Mouse (Mus musculus) neural tube, embryonic 11.5 days (tissue): ENCODE data around the gene Gal3st2. TPM values are rescaled to one million over a fixed set of nuclear protein-coding genes. Genes with fewer than 3 reads are reported as not detected.
"Not testable (repeated sequence)": the region's sequence is repeated elsewhere in the genome, so short reads cannot be mapped to it uniquely, and the experiment has no call there.

Source experiments
- ATAC-seq: fragments of 200-750 bp; cut with Nextera tagmentation; 2 replicates; pipeline ENCODE4 v1.8.0; 2017; ENCODE audit warnings: moderate number of reproducible peaks, mild to moderate bottlenecking, moderate TSS enrichment, moderate library complexity; ENCODE audit not compliant: insufficient read depth, low FRiP score, low TSS enrichment
- DNase-seq: peaks from one replicate; pipeline ENCODE4 v3.0.0-alpha.2; 2015; ENCODE audit warnings: low spot score
- H3K27ac ChIP-seq: fragments of 300-500 bp; sonication (generic); 2 replicates; pipeline ENCODE4 v1.5.1; 2014; ENCODE audit warnings: low read depth, mild to moderate bottlenecking, low read length
- H3K27me3 ChIP-seq: fragments of 300-500 bp; sonication (generic); 2 replicates; pipeline ENCODE4 v1.6.1; 2014; ENCODE audit warnings: mild to moderate bottlenecking, low read length, mixed read lengths; ENCODE audit not compliant: control insufficient read depth, insufficient read depth
- H3K36me3 ChIP-seq: fragments of 300-500 bp; sonication (generic); 2 replicates; pipeline ENCODE4 v1.6.1; 2014; ENCODE audit warnings: mild to moderate bottlenecking, low read length, moderate library complexity, mixed read lengths; ENCODE audit not compliant: control insufficient read depth, insufficient read depth
- H3K4me1 ChIP-seq: fragments of 300-500 bp; sonication (generic); 2 replicates; pipeline ENCODE4 v1.6.1; 2014; ENCODE audit warnings: low read length, mixed read lengths; ENCODE audit not compliant: control insufficient read depth, insufficient read depth
- H3K4me2 ChIP-seq: fragments of 300-500 bp; sonication (generic); 2 replicates; pipeline ENCODE4 v1.6.1; 2014; ENCODE audit warnings: low read depth, mild to moderate bottlenecking, moderate library complexity
- H3K4me3 ChIP-seq: fragments of 300-500 bp; sonication (generic); 2 replicates; pipeline ENCODE4 v1.5.1; 2014; ENCODE audit warnings: low read depth, low read length
- H3K9ac ChIP-seq: fragments of 300-500 bp; sonication (generic); 2 replicates; pipeline ENCODE4 v1.6.1; 2014; ENCODE audit warnings: mild to moderate bottlenecking, low read length
- H3K9me3 ChIP-seq: fragments of 300-500 bp; sonication (generic); 2 replicates; pipeline ENCODE4 v1.6.1; 2016; ENCODE audit warnings: low read length; ENCODE audit not compliant: control insufficient read depth
- WGBS: fragments of 180-500 bp; shearing (Covaris S2); extraction: QIAGEN DNeasy Blood & Tissue Kit; methylation state at CpG from one replicate; pipeline ENCODE4 v1.1.7; 2014; 5-methylcytosine and 5-hydroxymethylcytosine counted together
- polyA plus RNA-seq: library from polyadenylated mRNA; unstranded; fragments of >200 nt; fragmentation: Nextera tagmentation; extraction: Ambion mirVana; gene quantifications from 2 replicates; pipeline ENCODE4 v1.2.1, GENCODE M21; 2014

Gene Gal3st2
- polyA plus RNA-seq = 0.11 TPM in 1 of 2 replicates, not detected in the other

GRCm38 (mm10) chr1:93861048-93861447 lies at the start of gene Gal3st2:
TSS of gene Gal3st2 (plus strand) at chr1:93861306.
- WGBS = 82% methylated on average over 2 of the region's 2 CpGs
- not testable (repeated sequence) for H3K4me1 ChIP-seq, H3K9me3 ChIP-seq, H3K4me3 ChIP-seq, H3K4me2 ChIP-seq, H3K9ac ChIP-seq, DNase-seq, H3K27me3 ChIP-seq, H3K36me3 ChIP-seq, H3K27ac ChIP-seq, ATAC-seq

DNA sequence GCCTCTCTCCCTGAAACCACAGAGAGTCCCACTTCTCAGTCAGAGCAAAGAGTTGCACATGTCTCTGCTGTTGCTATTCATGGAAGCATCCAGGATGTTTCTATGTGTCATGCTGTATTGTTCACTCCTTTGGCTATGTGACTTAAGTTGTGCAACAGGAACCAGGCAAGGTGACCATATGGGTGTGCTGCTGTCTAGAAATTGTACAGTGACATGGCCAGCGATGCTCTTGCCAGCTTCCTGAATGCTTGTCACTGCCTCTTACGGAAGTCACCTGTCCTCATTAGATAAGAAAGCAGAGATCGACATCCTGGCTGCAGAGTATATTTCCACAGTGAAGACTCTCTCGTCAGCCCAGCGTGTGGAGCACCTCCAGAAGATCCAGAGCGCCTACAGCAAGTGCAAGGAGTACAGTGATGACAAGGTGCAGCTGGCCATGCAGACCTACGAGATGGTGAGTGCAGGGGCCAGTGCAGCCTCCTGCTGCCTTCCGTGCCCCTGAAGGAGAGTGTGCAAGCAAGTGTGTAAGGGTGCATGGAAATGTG lies 49.5 kb upstream of the Gal3st2 start:
- Histone ChIP-seq H3K4me2 (no peak overlapping the region), H3K9ac (no peak overlapping the region), H3K4me1 (no peaks in the 10 kb centered on the region), H3K4me3 (no peak overlapping the region), H3K27ac (no peak overlapping the region), H3K27me3 (no peaks in the 10 kb centered on the region), H3K36me3 (peaks cover 26% of the 10 kb centered on the region), H3K9me3 (no peaks in the 10 kb centered on the region)
- no peak for ATAC-seq
- no peak for DNase-seq
- 94% methylated on average over 8 of the region's 8 CpGs for WGBS

GRCm38 (mm10) chr1:93817823-93818532 lies 43.1 kb upstream of the Gal3st2 start:
- Histone ChIP-seq H3K27ac (no peak overlapping the region), H3K4me3 (no peak overlapping the region), H3K4me1 (no peaks in the 10 kb centered on the region), H3K9ac (no peak overlapping the region), H3K9me3 (no peaks in the 10 kb centered on the region), H3K36me3 (peaks cover 29% of the 10 kb centered on the region), H3K27me3 (no peaks in the 10 kb centered on the region), H3K4me2 (no peak overlapping the region)
- ATAC-seq = no peak
- no peak for DNase-seq
- 93% methylated on average over 8 of the region's 8 CpGs for WGBS

DNA sequence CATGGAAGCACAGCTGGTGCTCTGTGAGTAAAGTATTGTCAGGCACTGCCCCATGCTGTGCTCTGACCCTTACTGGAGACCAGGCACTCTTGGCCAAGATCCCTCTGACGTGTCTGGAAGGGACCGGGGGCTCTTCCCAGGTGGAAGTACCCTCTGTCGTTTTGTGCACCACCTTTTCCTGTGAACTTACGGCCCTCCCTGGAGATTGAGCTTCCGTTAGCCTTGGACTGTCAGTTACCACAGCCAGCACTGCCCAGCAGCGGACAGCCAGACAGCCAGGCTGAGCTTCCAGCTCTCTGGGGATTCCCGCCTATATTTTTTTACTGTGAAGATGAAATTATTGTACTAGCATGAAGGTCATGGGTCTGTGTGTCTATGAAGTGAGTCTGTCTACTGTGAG lies 42.4 kb upstream of the Gal3st2 start:
- Histone ChIP-seq H3K4me1 (no peaks in the 10 kb centered on the region), H3K9ac (no peak overlapping the region), H3K36me3 (peaks cover 26% of the 10 kb centered on the region), H3K27me3 (no peaks in the 10 kb centered on the region), H3K27ac (no peak overlapping the region), H3K4me2 (no peak overlapping the region), H3K9me3 (no peaks in the 10 kb centered on the region), H3K4me3 (no peak overlapping the region)
- DNase-seq (no peak), ATAC-seq (no peak)
- WGBS = 84% methylated on average over 7 of the region's 7 CpGs

- no peak overlapping the region; the same call in 1 of the 2 replicates for H3K9ac ChIP-seq
- no peak overlapping the region for H3K27ac ChIP-seq
- H3K36me3 ChIP-seq = peaks cover 7% of the 10 kb centered on the region; the same call in 1 of the 2 replicates
- ATAC-seq = no peak
- no peak overlapping the region for H3K4me3 ChIP-seq
- WGBS = 80% methylated on average over 3 of the region's 3 CpGs
- H3K4me1 ChIP-seq = no peaks in the 10 kb centered on the region
- H3K27me3 ChIP-seq = no peaks in the 10 kb centered on the region
- H3K4me2 ChIP-seq = no peak overlapping the region
- H3K9me3 ChIP-seq = no peaks in the 10 kb centered on the region
- DNase-seq = no peak
Observed at GRCm38 (mm10) chr1:93823796-93824495, 37.2 kb upstream of the Gal3st2 start.

DNA sequence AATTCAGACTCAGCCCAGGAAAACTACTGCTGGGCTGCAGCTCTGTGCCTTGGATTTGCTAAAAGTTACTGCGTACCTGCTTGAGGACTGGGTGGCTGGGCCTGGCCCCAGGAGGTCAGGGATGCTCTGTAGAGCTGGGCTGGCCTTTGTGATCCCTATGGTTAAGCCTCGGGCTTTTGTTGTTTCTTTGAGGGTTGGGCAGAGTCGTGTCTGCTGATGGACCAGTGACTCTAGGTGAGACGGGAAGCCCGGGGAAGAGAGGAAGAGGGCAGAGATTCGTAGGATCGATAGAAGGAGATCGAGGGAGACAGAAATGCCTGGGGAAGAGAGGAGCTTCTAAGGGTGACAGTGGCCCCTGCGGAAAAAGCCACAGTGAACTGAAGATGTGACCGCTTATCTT lies 36.5 kb upstream of the Gal3st2 start, which contains the start of gene D2hgdh:
Gene D2hgdh (plus strand): TSS at position 301 of the 400 bp plus-strand sequence.
- ATAC-seq (peak; percentile 7; the same call in 1 of the 2 replicates), DNase-seq (no peak)
- peak within 1 kb of the TSS; percentile 47 for H3K4me3 ChIP-seq
- no peaks in the 10 kb centered on the region for H3K4me1 ChIP-seq
- WGBS = 6% methylated on average over 10 of the region's 10 CpGs
- H3K9me3 ChIP-seq = no peaks in the 10 kb centered on the region
- H3K27ac ChIP-seq = peak within 1 kb of the TSS; percentile 87
- peak within 1 kb of the TSS; percentile 59 for H3K9ac ChIP-seq
- H3K27me3 ChIP-seq = no peaks in the 10 kb centered on the region
- peak within 1 kb of the TSS; percentile 55 for H3K4me2 ChIP-seq
- H3K36me3 ChIP-seq = peaks cover 4% of the 10 kb centered on the region; the same call in 1 of the 2 replicates

GRCm38 (mm10) chr1:93825105-93825674 lies 35.9 kb upstream of the Gal3st2 start:
- Histone ChIP-seq H3K4me3 (peak overlapping the region; percentile 47), H3K9ac (peak overlapping the region; percentile 59), H3K9me3 (no peaks in the 10 kb centered on the region), H3K27me3 (no peaks in the 10 kb centered on the region), H3K36me3 (peaks cover 4% of the 10 kb centered on the region; the same call in 1 of the 2 replicates), H3K4me2 (peak overlapping the region; percentile 55), H3K4me1 (no peaks in the 10 kb centered on the region), H3K27ac (peak overlapping the region; percentile 87)
- DNase-seq (peak; percentile 92), ATAC-seq (peak; percentile 95)
- 0% methylated on average over 29 of the region's 30 CpGs for WGBS

DNA sequence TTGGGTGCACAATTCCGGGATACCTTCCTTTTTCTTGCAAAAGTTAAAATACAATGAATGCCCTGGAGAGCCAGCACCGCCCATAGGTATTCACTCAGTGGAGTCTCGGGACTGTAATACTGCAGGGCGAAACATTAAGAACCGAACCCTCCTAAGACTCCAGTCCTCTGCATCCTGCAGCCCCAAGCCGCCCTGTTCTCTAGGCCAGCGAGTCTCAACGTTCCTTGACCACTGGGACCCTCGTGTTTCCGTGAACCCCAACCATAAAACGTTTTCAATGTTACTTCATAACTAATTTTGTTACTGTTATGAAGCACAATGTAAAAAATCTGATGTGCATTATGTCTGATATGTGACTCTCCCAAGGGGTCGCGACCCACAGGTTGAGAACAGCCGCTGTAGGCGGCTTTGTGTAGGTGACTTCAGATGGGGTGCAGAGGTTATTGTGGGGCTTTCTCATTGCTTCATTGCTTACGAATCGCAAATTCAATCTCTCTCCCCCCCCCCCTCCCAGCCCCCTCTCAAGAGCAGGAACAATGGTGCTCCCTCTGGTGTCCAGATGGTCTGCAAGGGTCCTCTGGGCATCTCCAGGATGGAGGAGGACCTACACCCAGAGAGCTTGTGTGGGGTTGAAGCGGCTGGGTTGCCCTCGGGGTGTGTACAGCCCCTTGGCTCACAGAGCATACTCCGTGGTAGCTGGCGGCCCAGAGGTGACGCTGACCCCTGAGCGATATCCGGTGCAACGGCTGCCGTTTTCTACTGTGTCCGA lies 35.2 kb upstream of the Gal3st2 start:
- H3K4me1 ChIP-seq = no peaks in the 10 kb centered on the region
- H3K36me3 ChIP-seq = 0 out of 2 replicates have a peak, but pooled peaks cover 2% of the 10 kb centered on the region
- DNase-seq = peak; percentile 14
- H3K4me3 ChIP-seq = peak overlapping the region; percentile 47
- peak overlapping the region; percentile 40 for H3K9ac ChIP-seq
- peak overlapping the region; percentile 55 for H3K4me2 ChIP-seq
- no peaks in the 10 kb centered on the region for H3K27me3 ChIP-seq
- no peak overlapping the region; the same call in 1 of the 2 replicates for H3K27ac ChIP-seq
- ATAC-seq = peak; percentile 18; the same call in 1 of the 2 replicates
- 44% methylated on average over 27 of the region's 27 CpGs for WGBS
- no peaks in the 10 kb centered on the region for H3K9me3 ChIP-seq
